Mouse (Mus musculus) olfactory bulb, adult 2 months (tissue): ENCODE data around the gene Otub1.

ENCODE experiments used
- CTCF ChIP-seq: fragments of 200-500 bp; IDR thresholded peaks from 2 replicates; pipeline ENCODE4 v1.5.1; 2012; ENCODE audit warnings: low read depth, mild to moderate bottlenecking, low read length, moderate library complexity; ENCODE audit not compliant: insufficient read depth
- POLR2A ChIP-seq: fragments of 200-500 bp; IDR thresholded peaks from 2 replicates; pipeline ENCODE4 v1.6.1; 2012; ENCODE audit warnings: mild to moderate bottlenecking, low read depth, low read length, moderate library complexity; ENCODE audit not compliant: insufficient read depth

GRCm38 (mm10) chr19:7170916-7171315, 35.2 kb downstream of the Otub1 start:
- TF ChIP-seq POLR2A (no peak), CTCF (no peak)
